Mouse (Mus musculus) C2C12 (cell line): ENCODE results near the gene Palm2. TPM values are rescaled to one million over a fixed set of nuclear protein-coding genes. Genes with fewer than 3 reads are reported as not detected.

ENCODE experiments used
- H3K27me3 ChIP-seq: one replicate; pipeline ENCODE4 v1.6.1; 2011; ENCODE audit not compliant: control insufficient read depth, insufficient read depth, insufficient read length
- H3K36me3 ChIP-seq: one replicate; pipeline ENCODE4 v1.6.1; 2011; ENCODE audit not compliant: control insufficient read depth, insufficient read depth
- H3K4me3 ChIP-seq: one replicate; pipeline ENCODE4 v1.5.1; 2011; ENCODE audit warnings: mild to moderate bottlenecking, control low read depth; ENCODE audit not compliant: poor library complexity, insufficient read depth, severe bottlenecking
- H3K79me2 ChIP-seq: one replicate; pipeline ENCODE4 v1.6.1; 2011; ENCODE audit not compliant: control insufficient read depth, insufficient read depth
- H3K79me3 ChIP-seq: one replicate; pipeline ENCODE4 v1.6.1; 2011; ENCODE audit warnings: low read depth, control low read depth
- H3ac ChIP-seq: one replicate; pipeline ENCODE3; 2011; ENCODE audit warnings: low read depth; ENCODE audit not compliant: control insufficient read depth, insufficient read length
- CEBPB ChIP-seq: IDR thresholded peaks from one replicate; pipeline ENCODE4 v1.6.1; 2011; ENCODE audit warnings: low read depth, mild to moderate bottlenecking, control low read depth, moderate library complexity
- CTCF ChIP-seq: IDR thresholded peaks from one replicate; pipeline ENCODE4 v1.5.1; 2011; ENCODE audit not compliant: control insufficient read depth, insufficient read depth, insufficient read length
- FOSL1 ChIP-seq: IDR thresholded peaks from one replicate; pipeline ENCODE4 v1.8.0; 2011; ENCODE audit warnings: mild to moderate bottlenecking, low read length; ENCODE audit not compliant: poor library complexity, insufficient read depth, severe bottlenecking
- MAX ChIP-seq: IDR thresholded peaks from one replicate; pipeline ENCODE4 v1.6.1; 2011; ENCODE audit warnings: mild to moderate bottlenecking, control low read depth
- MYOD1 ChIP-seq: IDR thresholded peaks from one replicate; pipeline ENCODE4 v1.6.1; 2011; ENCODE audit warnings: low read depth; ENCODE audit not compliant: control insufficient read depth, insufficient read length
- MYOG ChIP-seq: IDR thresholded peaks from one replicate; pipeline ENCODE4 v1.6.1; 2011; ENCODE audit not compliant: control insufficient read depth, insufficient read length; ENCODE audit errors: extremely low read depth
- USF1 ChIP-seq: IDR thresholded peaks from one replicate; pipeline ENCODE4 v1.6.1; 2011; ENCODE audit warnings: low read depth, mild to moderate bottlenecking, control low read depth, moderate library complexity
- polyA plus RNA-seq: library from polyadenylated mRNA; unstranded; fragments of >200 nt; fragmentation: generic; extraction: Trizol; gene quantifications from one replicate; pipeline ENCODE4 v1.2.1, GENCODE M21; 2012; ENCODE audit warnings: missing spikeins

The Palm2 gene
- polyA plus RNA-seq, 1 experiment = 6.7 TPM

DNA sequence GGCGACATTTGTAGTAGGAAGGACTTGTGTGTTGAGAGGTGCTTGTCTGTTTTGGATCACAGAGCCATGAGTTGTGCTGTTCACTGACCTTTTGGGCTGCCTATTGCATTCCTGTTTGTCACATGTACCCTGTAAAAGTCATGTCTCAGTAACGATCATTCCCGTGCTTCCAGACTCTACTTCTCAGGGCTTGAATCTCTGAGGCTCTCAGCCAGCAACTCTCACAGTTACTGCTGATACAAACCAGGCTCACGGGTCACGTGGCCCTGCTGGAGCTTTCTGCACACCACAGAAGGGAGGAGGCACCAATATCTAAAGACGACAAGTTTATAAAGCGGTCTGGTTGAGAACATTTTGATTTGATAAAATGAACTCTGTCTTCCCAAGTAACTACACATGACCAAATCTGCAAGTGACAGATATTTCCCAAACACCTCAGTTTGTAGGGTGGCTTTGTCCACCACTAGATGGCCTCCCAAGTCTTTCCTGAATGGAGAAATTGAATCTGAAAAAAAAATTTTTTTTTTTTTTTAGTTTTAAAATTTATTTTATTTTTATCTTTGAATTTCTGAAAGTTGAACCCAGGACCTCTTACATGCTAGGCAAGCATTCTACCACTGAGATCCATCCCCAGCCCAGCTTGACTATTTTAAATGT lies 236.9 kb downstream of the Palm2 start:
- Histone ChIP-seq H3K36me3 (no peaks in the 10 kb centered on the region), H3K4me3 (no peak overlapping the region), H3K79me2 (no peaks in the 10 kb centered on the region), H3ac (no peak overlapping the region), H3K79me3 (no peaks in the 10 kb centered on the region), H3K27me3 (no peaks in the 10 kb centered on the region)
- TF ChIP-seq USF1 (no peak), CTCF (no peak), CEBPB (no peak), MYOG (no peak), FOSL1 (no peak), MAX (no peak), MYOD1 (no peak)

DNA sequence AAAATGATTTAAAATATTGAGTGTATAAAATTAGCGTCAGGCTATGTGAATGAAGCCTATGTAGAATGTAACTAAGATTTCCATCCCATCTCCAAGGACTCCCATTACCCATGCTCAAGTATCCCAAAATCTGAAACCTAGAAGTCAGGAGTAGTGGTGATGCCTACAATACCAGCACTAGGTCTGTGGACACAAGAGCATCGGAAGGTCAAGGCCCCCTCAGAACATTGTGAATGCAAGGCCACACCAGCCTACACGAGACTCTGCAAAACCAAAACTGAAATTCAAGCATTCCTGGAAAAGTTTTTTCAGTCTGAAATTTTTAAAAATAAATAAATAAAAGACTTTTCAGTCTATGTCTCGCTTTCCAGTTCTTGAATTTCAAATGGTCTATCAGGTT lies 238.5 kb downstream of the Palm2 start:
- Histone ChIP-seq H3K36me3 (no peaks in the 10 kb centered on the region), H3K27me3 (no peaks in the 10 kb centered on the region), H3K4me3 (no peak overlapping the region), H3ac (no peak overlapping the region), H3K79me2 (no peaks in the 10 kb centered on the region), H3K79me3 (no peaks in the 10 kb centered on the region)
- TF ChIP-seq MYOD1 = no peak
- no peak for TF ChIP-seq CTCF
- TF ChIP-seq FOSL1 = no peak
- TF ChIP-seq MYOG = no peak
- TF ChIP-seq MAX = no peak
- TF ChIP-seq CEBPB = no peak
- no peak for TF ChIP-seq USF1

DNA sequence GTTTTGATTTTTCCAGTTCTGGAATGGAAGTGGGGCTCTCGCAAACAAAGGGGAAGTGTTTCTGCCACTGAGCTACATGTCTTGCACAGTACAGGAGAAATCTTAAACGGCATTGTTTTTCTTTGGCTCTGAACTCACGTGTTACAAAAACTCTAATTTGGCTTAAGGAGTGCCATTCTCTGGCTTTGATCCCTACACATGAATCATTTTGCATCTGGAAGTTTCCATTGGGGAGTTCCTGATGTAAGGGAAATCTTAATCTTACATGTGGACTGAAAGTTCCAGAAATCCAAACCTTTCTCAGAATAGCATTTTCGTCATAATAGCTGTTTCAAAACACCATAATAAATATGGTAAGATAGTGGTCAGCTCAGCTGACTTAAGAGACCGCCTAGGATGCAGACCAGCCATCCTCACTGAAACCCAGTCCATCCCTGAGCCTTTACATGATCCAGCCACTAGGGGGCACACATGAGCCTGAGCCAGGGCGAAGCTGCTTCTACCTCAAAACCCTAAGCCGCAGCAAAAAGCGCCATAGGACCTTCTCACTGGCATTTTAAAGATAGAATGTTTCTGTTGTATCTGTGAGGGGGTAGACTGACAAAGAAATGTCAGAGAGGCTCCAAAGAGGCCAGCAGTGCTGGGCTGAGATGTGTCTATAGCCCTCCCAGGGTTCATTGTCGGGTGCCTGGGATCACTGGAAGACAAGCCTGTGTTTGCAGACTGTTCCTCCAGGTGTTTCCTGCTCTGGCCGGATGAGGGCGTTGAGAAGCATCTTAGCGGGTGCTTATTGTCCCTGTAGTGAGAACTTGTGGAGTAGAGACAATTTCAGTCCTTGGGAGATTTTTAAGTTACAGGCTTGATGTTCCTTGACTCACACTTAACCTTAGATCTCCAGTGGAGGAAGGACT lies 239.2 kb downstream of the Palm2 start:
- peak; percentile 83 for TF ChIP-seq CTCF
- TF ChIP-seq MYOD1 = no peak
- no peaks in the 10 kb centered on the region for H3K79me2 ChIP-seq
- no peaks in the 10 kb centered on the region for H3K27me3 ChIP-seq
- H3K36me3 ChIP-seq = no peaks in the 10 kb centered on the region
- H3K4me3 ChIP-seq = no peak overlapping the region
- H3ac ChIP-seq = no peak overlapping the region
- H3K79me3 ChIP-seq = no peaks in the 10 kb centered on the region

DNA sequence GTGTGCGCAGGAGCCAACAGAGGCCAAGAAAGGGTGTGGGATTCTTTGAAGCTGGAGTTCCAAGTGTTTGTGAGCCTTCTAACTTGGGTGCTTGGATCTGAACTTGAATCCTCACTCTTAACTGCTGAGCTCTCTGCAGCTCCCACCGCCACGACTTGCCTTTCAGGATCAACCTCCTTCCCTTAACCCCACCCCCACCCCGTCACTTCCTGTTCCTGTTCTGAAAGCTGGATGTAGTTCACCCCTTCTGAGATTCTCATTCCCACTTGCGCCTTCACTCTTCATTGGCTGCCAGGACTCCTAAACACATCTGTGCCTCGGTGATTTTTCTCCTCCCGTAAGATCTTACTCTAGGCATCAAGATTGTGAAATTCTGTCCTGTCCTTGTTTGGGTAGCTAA lies 240.3 kb downstream of the Palm2 start:
- H3K36me3 ChIP-seq = no peaks in the 10 kb centered on the region
- H3K79me2 ChIP-seq = no peaks in the 10 kb centered on the region
- H3K27me3 ChIP-seq = no peaks in the 10 kb centered on the region
- no peak overlapping the region for H3K4me3 ChIP-seq
- no peaks in the 10 kb centered on the region for H3K79me3 ChIP-seq
- H3ac ChIP-seq = no peak overlapping the region
- no peak for TF ChIP-seq FOSL1
- TF ChIP-seq CEBPB = no peak
- no peak for TF ChIP-seq MYOG
- TF ChIP-seq CTCF = no peak
- no peak for TF ChIP-seq USF1
- TF ChIP-seq MYOD1 = no peak
- no peak for TF ChIP-seq MAX

DNA sequence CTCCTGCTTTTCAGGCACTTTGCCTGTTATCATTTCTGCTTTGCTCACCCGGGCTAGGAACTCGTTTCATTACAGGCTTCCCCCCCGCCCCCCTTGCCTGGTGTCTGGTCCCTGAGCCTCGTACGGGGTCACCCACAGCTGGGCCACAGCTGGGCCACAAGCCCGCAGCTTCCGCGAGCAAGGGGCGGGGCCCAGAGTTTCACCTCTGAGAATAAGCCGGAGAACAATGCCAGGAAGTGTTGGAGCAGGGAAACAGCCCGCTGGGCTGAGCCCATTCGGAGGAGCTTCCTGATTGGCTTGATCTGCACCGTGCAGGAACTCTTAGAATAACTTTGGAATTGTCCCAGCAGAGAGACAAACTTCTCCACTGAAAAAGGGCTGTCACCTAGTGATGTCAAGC lies 241.3 kb downstream of the Palm2 start:
- Histone ChIP-seq H3K79me2 (no peaks in the 10 kb centered on the region), H3K79me3 (no peaks in the 10 kb centered on the region), H3K4me3 (no peak overlapping the region), H3K36me3 (no peaks in the 10 kb centered on the region), H3K27me3 (no peaks in the 10 kb centered on the region), H3ac (no peak overlapping the region)
- TF ChIP-seq CEBPB (no peak), CTCF (no peak), MAX (no peak), FOSL1 (no peak), MYOD1 (no peak), MYOG (no peak), USF1 (no peak)

DNA sequence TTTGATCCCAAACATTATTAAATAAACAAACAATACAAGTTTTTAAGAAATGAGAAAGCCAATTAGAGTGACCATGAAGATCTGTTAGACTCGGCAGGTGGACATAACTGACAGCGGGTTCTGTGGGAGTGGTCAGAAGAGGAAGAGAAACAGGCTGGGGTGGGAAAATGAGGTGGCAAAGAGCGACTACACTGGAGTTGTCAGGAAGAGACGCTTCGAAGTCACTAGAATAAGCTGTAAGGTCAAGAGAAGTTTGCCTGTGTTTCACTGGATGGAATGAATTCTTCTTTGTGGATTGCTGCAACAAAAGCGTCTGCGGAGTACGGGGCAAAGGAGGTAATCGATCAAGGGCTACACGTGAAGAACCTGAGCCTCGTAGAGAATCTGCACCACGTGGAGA lies 243.9 kb downstream of the Palm2 start:
- Histone ChIP-seq H3ac (no peak overlapping the region), H3K27me3 (no peaks in the 10 kb centered on the region), H3K79me2 (no peaks in the 10 kb centered on the region), H3K79me3 (no peaks in the 10 kb centered on the region), H3K4me3 (no peak overlapping the region), H3K36me3 (no peaks in the 10 kb centered on the region)
- no peak for TF ChIP-seq MYOG
- TF ChIP-seq CTCF = no peak
- TF ChIP-seq MAX = no peak
- TF ChIP-seq CEBPB = no peak
- TF ChIP-seq USF1 = no peak
- no peak for TF ChIP-seq MYOD1
